Mouse (Mus musculus) heart, postnatal 0 days (tissue): Measurements from ENCODE around the gene Prcp. TPM values are rescaled to one million over a fixed set of nuclear protein-coding genes. Genes with fewer than 3 reads are reported as not detected.

ENCODE experiments used
- ATAC-seq: fragments of 200-750 bp; cut with Nextera tagmentation; 2 replicates; pipeline ENCODE4 v1.8.0; 2017; ENCODE audit warnings: low read depth, moderate number of reproducible peaks, moderate library complexity; ENCODE audit not compliant: insufficient read depth
- DNase-seq: peaks from one replicate; pipeline ENCODE4 v3.0.0-alpha.2; 2016; ENCODE audit warnings: low spot score
- H3K27ac ChIP-seq: fragments of 300-500 bp; sonication (generic); 2 replicates; pipeline ENCODE4 v1.5.1; 2014; ENCODE audit warnings: low read depth, mild to moderate bottlenecking
- H3K27me3 ChIP-seq: fragments of 300-500 bp; sonication (generic); 2 replicates; pipeline ENCODE4 v1.6.1; 2014; ENCODE audit warnings: low read length, mixed read lengths; ENCODE audit not compliant: control insufficient read depth, insufficient read depth
- H3K36me3 ChIP-seq: fragments of 300-500 bp; sonication (generic); replicated peaks from 2 replicates; pipeline ENCODE4 v1.6.1; 2014; ENCODE audit warnings: low read length, mixed read lengths; ENCODE audit not compliant: control insufficient read depth, insufficient read depth
- H3K4me1 ChIP-seq: fragments of 300-500 bp; sonication (generic); 2 replicates; pipeline ENCODE4 v1.6.1; 2014; ENCODE audit warnings: antibody characterized with exemption; ENCODE audit not compliant: control insufficient read depth, insufficient read depth
- H3K4me2 ChIP-seq: fragments of 300-500 bp; sonication (generic); 2 replicates; pipeline ENCODE4 v1.6.1; 2014; ENCODE audit warnings: low read depth, mild to moderate bottlenecking, low read length, moderate library complexity
- H3K4me3 ChIP-seq: fragments of 300-500 bp; sonication (generic); 2 replicates; pipeline ENCODE4 v1.5.1; 2014; ENCODE audit warnings: low read depth, low read length
- H3K9ac ChIP-seq: fragments of 300-500 bp; sonication (generic); replicated peaks from 2 replicates; pipeline ENCODE4 v1.6.1; 2014; ENCODE audit warnings: low read depth, low read length, mixed read lengths
- H3K9me3 ChIP-seq: fragments of 300-500 bp; sonication (generic); replicated peaks from 2 replicates; pipeline ENCODE4 v1.6.1; 2016; ENCODE audit warnings: low read length; ENCODE audit not compliant: control insufficient read depth
- CTCF ChIP-seq: IDR thresholded peaks from 2 replicates; pipeline ENCODE4 v1.5.1; 2016; ENCODE audit warnings: antibody characterized with exemption, control low read depth, low read depth
- EP300 ChIP-seq: IDR thresholded peaks from 2 replicates; pipeline ENCODE4 v1.6.1; 2016; ENCODE audit warnings: antibody characterized with exemption, low read depth
- WGBS: fragments of 180-500 bp; shearing (Covaris S2); extraction: QIAGEN DNeasy Blood & Tissue Kit; methylation state at CpG from one replicate; pipeline ENCODE4 v1.1.7; 2014; 5-methylcytosine and 5-hydroxymethylcytosine counted together
- polyA plus RNA-seq: library from polyadenylated mRNA; unstranded; fragments of >200 nt; fragmentation: Nextera tagmentation; extraction: Ambion mirVana; gene quantifications from 2 replicates; pipeline ENCODE4 v1.2.1, GENCODE M21; 2015
- total RNA-seq: library from RNA; depleted of rRNA; stranded (reverse); fragments of >200 nt; gene quantifications from 2 replicates; pipeline ENCODE4 v1.2.3, GENCODE M21; 2014; ENCODE audit warnings: low replicate concordance; rRNA removed

The Prcp gene
- total RNA-seq (33.7 and 44.8 TPM in 2 replicates), polyA plus RNA-seq (18.3 and 18.6 TPM in 2 replicates)

- 0 out of 2 replicates have a peak, but pooled peaks cover 14% of the 10 kb centered on the region for H3K4me1 ChIP-seq
- peak within 1 kb of the TSS; percentile 82 for H3K4me2 ChIP-seq
- TF ChIP-seq CTCF, result peak; percentile 95
- no peak for TF ChIP-seq EP300
- no peaks in the 10 kb centered on the region for H3K36me3 ChIP-seq
- peak; percentile 93 for DNase-seq
- WGBS, result under 1% methylated on average over 53 of the region's 53 CpGs
- H3K9ac ChIP-seq, result peak within 1 kb of the TSS; percentile 70
- H3K27me3 ChIP-seq, result no peaks in the 10 kb centered on the region
- peak within 1 kb of the TSS; percentile 93 for H3K27ac ChIP-seq
- peak within 1 kb of the TSS; percentile 70 for H3K4me3 ChIP-seq
- peak; percentile 89 for ATAC-seq
- no peaks in the 10 kb centered on the region for H3K9me3 ChIP-seq
These were observed at the start of gene Prcp, which contains the start of gene Ddias for GRCm38 (mm10) chr7:92874116-92874675. Gene Prcp (plus strand): TSS chr7:92874470. Gene Ddias (minus strand): TSS chr7:92874247.

GRCm38 (mm10) chr7:92826248-92826647 is 48.0 kb upstream of the Prcp start:
- Histone ChIP-seq H3K27ac (no peak overlapping the region), H3K9ac (no peak overlapping the region), H3K9me3 (no peaks in the 10 kb centered on the region), H3K4me1 (no peaks in the 10 kb centered on the region), H3K36me3 (no peaks in the 10 kb centered on the region), H3K4me2 (no peak overlapping the region), H3K4me3 (no peak overlapping the region), H3K27me3 (no peaks in the 10 kb centered on the region)
- WGBS, result 83% methylated on average over 3 of the region's 3 CpGs
- TF ChIP-seq EP300 (no peak), CTCF (no peak)
- no peak for DNase-seq
- no peak for ATAC-seq

GRCm38 (mm10) chr7:92827981-92828380 is 46.3 kb upstream of the Prcp start:
- Histone ChIP-seq H3K9ac (no peak overlapping the region), H3K27me3 (no peaks in the 10 kb centered on the region), H3K27ac (no peak overlapping the region), H3K4me3 (no peak overlapping the region), H3K4me2 (no peak overlapping the region), H3K9me3 (no peaks in the 10 kb centered on the region), H3K36me3 (no peaks in the 10 kb centered on the region), H3K4me1 (no peaks in the 10 kb centered on the region)
- TF ChIP-seq CTCF (peak; percentile 69), EP300 (no peak)
- ATAC-seq, result peak; percentile 75
- 28% methylated on average over 3 of the region's 3 CpGs for WGBS
- peak; percentile 41 for DNase-seq

- no peaks in the 10 kb centered on the region for H3K27me3 ChIP-seq
- no peak overlapping the region for H3K27ac ChIP-seq
- no peaks in the 10 kb centered on the region for H3K9me3 ChIP-seq
- TF ChIP-seq CTCF (no peak), EP300 (no peak)
- H3K4me3 ChIP-seq, result no peak overlapping the region
- WGBS, result 72% methylated on average over 6 of the region's 6 CpGs
- peaks cover 9% of the 10 kb centered on the region; the same call in 1 of the 2 replicates for H3K36me3 ChIP-seq
- no peak overlapping the region for H3K9ac ChIP-seq
- no peaks in the 10 kb centered on the region for H3K4me1 ChIP-seq
- H3K4me2 ChIP-seq, result no peak overlapping the region
- ATAC-seq, result no peak
- DNase-seq, result no peak
These were observed 41.9 kb upstream of the Prcp start for GRCm38 (mm10) chr7:92832395-92832794.

- no peak overlapping the region for H3K27ac ChIP-seq
- H3K4me2 ChIP-seq, result no peak overlapping the region
- no peaks in the 10 kb centered on the region for H3K9me3 ChIP-seq
- no peaks in the 10 kb centered on the region for H3K27me3 ChIP-seq
- H3K36me3 ChIP-seq, result peaks cover 9% of the 10 kb centered on the region; the same call in 1 of the 2 replicates
- DNase-seq (no peak), ATAC-seq (no peak)
- 84% methylated on average over 2 of the region's 2 CpGs for WGBS
- H3K9ac ChIP-seq, result no peak overlapping the region
- no peak overlapping the region for H3K4me3 ChIP-seq
- H3K4me1 ChIP-seq, result no peaks in the 10 kb centered on the region
- TF ChIP-seq CTCF, result no peak
- no peak for TF ChIP-seq EP300
These were observed 39.9 kb upstream of the Prcp start for GRCm38 (mm10) chr7:92834391-92834790.

GRCm38 (mm10) chr7:92836447-92836846 is 37.8 kb upstream of the Prcp start:
- Histone ChIP-seq H3K9me3 (no peaks in the 10 kb centered on the region), H3K27me3 (no peaks in the 10 kb centered on the region), H3K9ac (no peak overlapping the region), H3K27ac (no peak overlapping the region), H3K4me1 (no peaks in the 10 kb centered on the region), H3K36me3 (peaks cover 9% of the 10 kb centered on the region; the same call in 1 of the 2 replicates), H3K4me2 (no peak overlapping the region), H3K4me3 (no peak overlapping the region)
- WGBS, result 69% methylated on average over 3 of the region's 3 CpGs
- TF ChIP-seq EP300 (no peak), CTCF (no peak)
- DNase-seq, result no peak
- ATAC-seq, result no peak
